Mouse (Mus musculus) intestine, postnatal 0 days (tissue): ENCODE measurements at regions not wholly inside any gene's neighbourhood (a gene's known extent, or its start where the extent isn't known, plus 50 kb on each side); places are given as distances from the start of the nearest gene placed in this dataset.

Experiments used
- ATAC-seq: fragments of 200-750 bp; cut with Nextera tagmentation; 2 replicates; pipeline ENCODE4 v1.8.0; 2017; ENCODE audit warnings: mild to moderate bottlenecking, moderate TSS enrichment, moderate library complexity
- H3K27ac ChIP-seq: fragments of 300-500 bp; sonication (generic); 2 replicates; pipeline ENCODE4 v1.5.1; 2014; ENCODE audit warnings: mild to moderate bottlenecking, low read depth, low read length, moderate library complexity
- H3K27me3 ChIP-seq: fragments of 300-500 bp; sonication (generic); replicated peaks from 2 replicates; pipeline ENCODE4 v1.6.1; 2014; ENCODE audit warnings: low read length, mixed read lengths; ENCODE audit not compliant: control insufficient read depth, insufficient read depth
- H3K36me3 ChIP-seq: fragments of 300-500 bp; sonication (generic); 2 replicates; pipeline ENCODE4 v1.6.1; 2014; ENCODE audit warnings: mild to moderate bottlenecking, moderate library complexity; ENCODE audit not compliant: control insufficient read depth, insufficient read depth
- H3K4me1 ChIP-seq: fragments of 300-500 bp; sonication (generic); replicated peaks from 2 replicates; pipeline ENCODE4 v1.6.1; 2014; ENCODE audit warnings: antibody characterized with exemption, low read length, mixed read lengths; ENCODE audit not compliant: control insufficient read depth, insufficient read depth
- H3K4me2 ChIP-seq: fragments of 300-500 bp; sonication (generic); replicated peaks from 2 replicates; pipeline ENCODE4 v1.6.1; 2014; ENCODE audit warnings: low read depth, mild to moderate bottlenecking, moderate library complexity
- H3K4me3 ChIP-seq: fragments of 300-500 bp; sonication (generic); 2 replicates; pipeline ENCODE4 v1.5.1; 2014; ENCODE audit warnings: low read depth, low read length
- H3K9ac ChIP-seq: fragments of 300-500 bp; sonication (generic); 2 replicates; pipeline ENCODE4 v1.6.1; 2014; ENCODE audit warnings: mild to moderate bottlenecking, low read depth, low read length
- H3K9me3 ChIP-seq: fragments of 300-500 bp; sonication (generic); 2 replicates; pipeline ENCODE4 v1.6.1; 2016; ENCODE audit warnings: mixed run types; ENCODE audit not compliant: control insufficient read depth
- CTCF ChIP-seq: sonication (generic); IDR thresholded peaks from 2 replicates; pipeline ENCODE4 v1.5.1; 2016; ENCODE audit warnings: low read depth, mild to moderate bottlenecking, control low read depth, antibody characterized with exemption, moderate library complexity
- WGBS: fragments of 180-500 bp; shearing (Covaris S2); extraction: QIAGEN DNeasy Blood & Tissue Kit; methylation state at CpG from one replicate; pipeline ENCODE4 v1.1.7; 2014; 5-methylcytosine and 5-hydroxymethylcytosine counted together

DNA sequence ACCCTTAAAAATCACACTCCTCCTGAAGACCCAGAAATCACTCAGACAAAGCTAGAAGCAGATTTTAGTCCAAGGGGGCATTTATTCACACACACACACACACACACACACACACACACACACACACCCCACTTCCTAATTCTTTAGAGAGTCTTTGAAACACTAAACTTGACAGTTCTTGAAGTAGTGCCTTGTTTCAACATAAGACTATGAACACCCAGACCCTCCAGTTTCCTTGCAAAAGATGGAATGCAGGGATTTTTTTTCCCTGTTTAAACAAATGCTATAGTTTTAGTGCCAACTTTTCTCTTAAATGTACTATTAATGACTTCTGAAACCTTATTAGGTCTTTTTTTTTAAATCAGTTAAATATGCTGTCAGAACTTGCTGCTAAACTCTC is 279.2 kb upstream of the Fat1 start:
- Histone ChIP-seq H3K4me1 (no peaks in the 10 kb centered on the region), H3K36me3 (no peaks in the 10 kb centered on the region), H3K9ac (no peak overlapping the region), H3K4me3 (no peak overlapping the region), H3K9me3 (no peaks in the 10 kb centered on the region), H3K27me3 (no peaks in the 10 kb centered on the region), H3K27ac (no peak overlapping the region), H3K4me2 (no peak overlapping the region)
- TF ChIP-seq CTCF: no peak
- ATAC-seq: no peak

DNA sequence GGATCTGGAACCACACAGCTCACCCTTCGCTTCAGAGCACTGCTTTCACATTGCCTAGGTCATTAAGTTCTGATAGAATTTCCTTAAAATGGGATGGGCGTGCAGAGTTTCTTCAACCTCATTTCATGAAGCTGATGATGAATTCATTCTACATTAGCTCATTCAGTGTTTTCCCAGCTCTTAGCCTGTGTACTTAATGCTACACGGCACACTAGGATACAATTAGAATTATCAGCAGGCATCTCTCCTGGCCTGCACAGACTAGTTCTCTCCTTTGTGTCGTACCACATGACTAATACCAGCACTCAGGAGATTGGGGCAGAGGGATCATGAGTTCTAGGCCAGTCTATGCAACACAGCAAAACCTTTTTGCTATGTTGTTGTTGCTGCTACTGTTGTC is 278.8 kb upstream of the Fat1 start:
- Histone ChIP-seq H3K9ac (no peak overlapping the region), H3K9me3 (no peaks in the 10 kb centered on the region), H3K36me3 (no peaks in the 10 kb centered on the region), H3K4me3 (no peak overlapping the region), H3K27me3 (no peaks in the 10 kb centered on the region), H3K4me1 (no peaks in the 10 kb centered on the region), H3K27ac (no peak overlapping the region), H3K4me2 (no peak overlapping the region)
- no peak for TF ChIP-seq CTCF
- no peak for ATAC-seq
- WGBS: 71% methylated on average over 4 of the region's 4 CpGs

DNA sequence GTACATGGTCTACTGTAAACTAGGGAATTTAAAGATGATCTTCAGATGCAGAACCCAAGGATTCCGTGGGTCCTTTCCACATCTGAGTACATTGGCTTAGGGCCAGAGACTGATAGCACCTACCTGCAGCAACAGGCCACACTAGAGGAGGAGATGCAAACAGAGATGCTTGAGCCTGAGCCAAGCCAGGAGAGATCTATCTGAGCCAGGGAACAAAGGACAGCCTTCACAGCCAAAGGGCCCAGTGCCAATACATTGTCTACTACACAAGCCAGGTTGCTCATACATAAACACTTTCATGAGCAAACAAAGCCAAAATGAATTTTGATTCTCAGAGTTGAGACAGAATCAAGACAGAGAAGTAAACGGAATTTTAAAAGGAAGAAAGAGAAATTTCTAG is 273.6 kb upstream of the Fat1 start:
- no peaks in the 10 kb centered on the region for H3K4me1 ChIP-seq
- no peak overlapping the region for H3K4me2 ChIP-seq
- WGBS: 69% methylated on average over 2 of the region's 2 CpGs
- H3K9ac ChIP-seq: no peak overlapping the region
- H3K36me3 ChIP-seq: no peaks in the 10 kb centered on the region
- no peak for TF ChIP-seq CTCF
- H3K9me3 ChIP-seq: no peaks in the 10 kb centered on the region
- no peak for ATAC-seq
- H3K4me3 ChIP-seq: no peak overlapping the region
- no peaks in the 10 kb centered on the region for H3K27me3 ChIP-seq
- no peak overlapping the region for H3K27ac ChIP-seq

DNA sequence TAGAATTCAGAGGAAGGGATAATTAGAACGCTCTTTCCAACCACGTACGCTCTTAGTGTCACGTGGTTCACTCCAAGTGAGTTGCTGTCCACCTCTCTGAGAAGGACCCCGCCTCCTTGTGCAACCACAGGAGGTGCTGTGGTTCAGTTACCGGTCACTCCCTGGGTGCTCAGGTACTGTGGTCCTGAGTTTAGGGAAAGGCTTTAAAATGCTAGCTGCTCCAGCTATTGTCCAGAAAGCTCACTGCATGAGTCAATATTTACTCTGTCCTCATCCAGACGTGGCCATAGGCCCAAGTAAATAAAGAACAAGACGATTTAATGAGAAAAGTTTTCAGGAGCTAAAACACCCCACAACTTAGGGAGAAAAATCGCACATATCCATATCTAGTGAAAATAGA is 248.1 kb upstream of the Fat1 start:
- H3K4me3 ChIP-seq: no peak overlapping the region
- H3K36me3 ChIP-seq: no peaks in the 10 kb centered on the region
- H3K27me3 ChIP-seq: no peaks in the 10 kb centered on the region
- H3K9me3 ChIP-seq: no peaks in the 10 kb centered on the region
- 79% methylated on average over 9 of the region's 9 CpGs for WGBS
- no peak for TF ChIP-seq CTCF
- H3K27ac ChIP-seq: no peak overlapping the region
- no peaks in the 10 kb centered on the region for H3K4me1 ChIP-seq
- H3K4me2 ChIP-seq: no peak overlapping the region
- no peak for ATAC-seq
- H3K9ac ChIP-seq: no peak overlapping the region

DNA sequence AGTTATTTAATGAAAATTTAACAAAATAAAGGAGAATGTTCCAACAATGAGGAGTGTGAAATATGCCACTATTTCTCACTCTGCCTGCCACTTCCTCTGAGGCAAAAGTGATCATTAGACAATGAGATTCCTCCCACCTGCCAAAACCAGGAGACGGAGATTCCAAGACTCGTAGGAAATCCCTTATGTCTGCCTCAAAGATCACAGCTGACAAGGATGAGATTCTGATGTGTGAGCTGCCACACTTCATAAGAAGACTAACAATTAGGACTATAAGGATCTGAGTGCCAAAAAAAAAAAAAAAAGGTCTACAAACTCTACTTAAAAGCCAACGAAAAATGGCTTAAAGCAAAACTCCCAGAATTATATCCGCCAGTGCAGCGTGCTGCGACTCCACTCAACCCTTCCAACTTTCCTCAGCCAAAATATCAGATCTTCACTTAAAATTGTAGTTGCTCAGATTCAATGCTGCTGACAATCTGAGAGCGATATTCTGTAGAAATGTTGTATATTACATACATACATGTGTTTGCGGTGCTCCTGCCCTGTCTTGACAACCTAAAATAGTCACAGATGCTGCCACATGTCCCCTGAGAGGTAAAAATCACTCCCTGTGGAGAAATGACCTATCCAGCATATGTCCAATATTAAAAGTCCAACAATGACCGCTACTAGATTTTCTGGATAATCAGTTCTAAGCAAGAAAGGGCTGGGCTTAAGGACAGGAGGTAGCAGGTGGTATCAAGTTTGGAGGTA is 245.2 kb upstream of the Fat1 start:
- H3K4me3 ChIP-seq: no peak overlapping the region
- no peaks in the 10 kb centered on the region for H3K9me3 ChIP-seq
- no peak for TF ChIP-seq CTCF
- H3K27me3 ChIP-seq: no peaks in the 10 kb centered on the region
- no peaks in the 10 kb centered on the region for H3K36me3 ChIP-seq
- H3K4me2 ChIP-seq: no peak overlapping the region
- H3K9ac ChIP-seq: no peak overlapping the region
- no peak for ATAC-seq
- 95% methylated on average over 9 of the region's 9 CpGs for WGBS
- no peak overlapping the region for H3K27ac ChIP-seq
- no peaks in the 10 kb centered on the region for H3K4me1 ChIP-seq

DNA sequence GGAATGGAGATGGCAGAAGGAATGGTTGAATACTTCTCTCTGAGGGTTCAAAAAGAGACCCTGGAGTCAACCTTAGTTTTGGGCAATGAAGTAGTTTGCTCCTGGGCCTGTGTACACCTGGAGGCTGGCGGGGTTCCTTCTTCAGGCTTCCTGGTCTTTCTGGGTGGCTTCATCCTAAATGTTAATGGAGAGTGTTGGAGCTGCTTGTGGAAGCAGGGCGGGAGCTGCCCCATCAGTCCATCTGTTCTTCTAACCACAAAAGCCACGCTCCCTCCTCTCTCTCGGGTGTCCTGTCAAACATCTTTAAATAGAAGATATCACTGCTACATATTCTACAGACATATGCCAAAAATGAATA is 244.7 kb upstream of the Fat1 start:
- WGBS: 69% methylated on average over 4 of the region's 4 CpGs
- Histone ChIP-seq H3K9ac (no peak overlapping the region), H3K27ac (no peak overlapping the region), H3K9me3 (no peaks in the 10 kb centered on the region), H3K4me2 (no peak overlapping the region), H3K4me3 (no peak overlapping the region), H3K27me3 (no peaks in the 10 kb centered on the region), H3K4me1 (no peaks in the 10 kb centered on the region), H3K36me3 (no peaks in the 10 kb centered on the region)
- no peak for TF ChIP-seq CTCF
- no peak for ATAC-seq

DNA sequence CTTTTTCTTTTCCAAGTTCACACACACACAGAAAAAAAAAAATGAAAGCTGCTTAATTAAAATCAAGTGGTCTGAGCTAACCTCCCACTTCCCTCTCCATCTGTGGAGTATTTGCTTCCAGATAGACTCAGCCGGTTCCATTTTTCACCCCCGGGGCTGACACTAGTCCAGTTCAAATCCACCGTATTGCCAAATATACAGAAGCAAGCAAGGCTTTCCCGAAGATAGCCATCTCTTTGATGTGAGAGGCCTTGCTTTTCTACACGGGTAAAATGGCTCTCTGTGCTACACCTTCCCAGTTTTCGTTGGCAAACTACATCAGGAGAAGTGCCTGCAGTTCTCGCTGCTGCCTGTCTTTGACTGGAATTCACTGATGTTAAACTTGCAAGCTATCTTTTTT is 244.1 kb upstream of the Fat1 start:
- H3K4me1 ChIP-seq: peaks cover under 1% of the 10 kb centered on the region; the same call in 1 of the 2 replicates
- TF ChIP-seq CTCF: no peak
- WGBS: 46% methylated on average over 7 of the region's 7 CpGs
- no peak overlapping the region for H3K9ac ChIP-seq
- no peak overlapping the region for H3K4me2 ChIP-seq
- no peak overlapping the region for H3K4me3 ChIP-seq
- H3K36me3 ChIP-seq: no peaks in the 10 kb centered on the region
- ATAC-seq: no peak
- H3K27me3 ChIP-seq: no peaks in the 10 kb centered on the region
- H3K27ac ChIP-seq: no peak overlapping the region
- H3K9me3 ChIP-seq: no peaks in the 10 kb centered on the region
